Mouse (Mus musculus): Measurements from ENCODE around the gene Tgm5.
"Not testable (repeated sequence)": the region's sequence is repeated elsewhere in the genome, so short reads cannot be mapped to it uniquely, and the experiment has no call there.

Tgm5 gene

GRCm38 (mm10) chr2:121041098-121041497, 44.5 kb downstream of the Tgm5 start:
- DNase-seq (ENCODE audit: low read depth, low spot score) = peak; percentile 57

- DNase-seq (ENCODE audit: low read depth, low spot score) = no peak
Measured at GRCm38 (mm10) chr2:121039382-121039781, 46.3 kb downstream of the Tgm5 start.

GRCm38 (mm10) chr2:121038851-121039250, 46.8 kb downstream of the Tgm5 start:
- DNase-seq (ENCODE audit: low read depth, low spot score) = not testable (repeated sequence)

DNA sequence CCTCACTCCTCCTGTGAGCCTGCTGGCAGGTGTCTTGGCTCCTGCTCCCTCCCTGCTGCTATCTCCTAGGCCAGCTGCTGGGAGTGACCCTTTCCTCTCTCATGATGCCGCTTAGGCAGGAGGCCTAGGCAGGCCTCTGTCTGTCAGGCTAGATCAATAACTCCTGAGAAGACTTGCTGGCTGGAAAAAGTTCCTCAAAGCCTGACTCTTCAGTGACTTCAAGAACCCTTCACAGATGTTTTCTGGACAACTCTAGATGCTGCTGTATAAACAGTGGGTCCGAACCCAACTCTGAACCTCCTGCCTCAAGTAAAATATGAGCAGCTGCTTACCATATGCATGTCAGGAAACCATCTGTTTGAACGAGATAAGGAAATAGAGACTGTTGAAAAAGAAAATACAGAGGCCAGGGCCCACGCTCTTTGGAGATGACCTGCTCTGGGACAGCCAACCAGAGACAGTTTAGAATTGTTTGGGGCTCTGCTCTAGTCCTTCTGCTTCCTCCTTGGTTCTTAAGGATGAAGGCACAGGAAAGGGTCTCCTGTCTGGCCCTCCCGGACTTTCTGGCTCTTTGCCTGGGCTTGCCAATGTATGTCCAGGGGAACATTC, 48.8 kb downstream of the Tgm5 start, which contains the start of gene Epb42:
Epb42 (minus strand) TSS at position 340 of the 609 bp plus-strand sequence.
- DNase-seq (ENCODE audit: low read depth, low spot score) = no peak

- DNase-seq (ENCODE audit: low read depth, low spot score) = no peak
Measured at GRCm38 (mm10) chr2:121022918-121023317, 62.7 kb downstream of the Tgm5 start.

DNA sequence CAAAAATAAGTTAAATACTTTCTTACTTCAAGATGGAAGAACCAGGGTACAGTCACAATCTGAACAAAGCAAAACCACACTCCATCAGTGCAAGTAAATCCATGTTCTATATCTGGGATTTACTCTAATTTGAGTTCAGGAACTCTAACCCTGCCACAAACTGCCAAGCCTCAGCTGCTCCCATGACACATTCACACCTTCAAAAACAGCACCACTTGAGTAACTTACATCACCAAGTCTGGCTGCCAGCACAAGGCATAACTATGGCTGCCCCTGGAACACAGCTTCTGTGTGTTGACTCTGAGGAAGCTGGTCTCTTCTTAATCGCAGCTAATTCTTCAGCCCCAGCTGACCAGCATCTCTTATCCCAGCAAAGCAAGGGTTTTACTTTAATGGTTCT, 68.5 kb downstream of the Tgm5 start:
- no peak for DNase-seq (ENCODE audit: low read depth, low spot score)

- DNase-seq (ENCODE audit: low read depth, low spot score) = no peak
Measured at GRCm38 (mm10) chr2:121016226-121016625, 69.4 kb downstream of the Tgm5 start.

DNA sequence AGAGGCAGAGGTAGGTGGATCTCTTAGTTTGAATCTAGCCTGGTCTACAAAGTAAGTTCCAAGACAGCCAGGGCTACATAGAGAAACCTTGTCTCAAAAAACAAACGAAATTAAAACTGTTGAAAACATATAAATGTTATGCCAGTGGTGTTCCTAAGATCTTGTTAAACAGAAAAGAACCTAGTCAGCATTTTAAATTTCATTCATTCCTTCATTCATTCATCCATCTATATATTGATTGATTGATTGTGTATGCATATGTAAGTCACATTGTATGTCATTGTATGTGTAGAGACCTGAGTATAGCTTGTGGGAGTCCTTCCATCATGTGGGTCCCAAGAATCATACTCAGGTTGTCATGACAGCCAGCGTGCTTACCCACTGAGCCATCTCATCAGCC, 70.1 kb downstream of the Tgm5 start:
- no peak for DNase-seq (ENCODE audit: low read depth, low spot score)

DNA sequence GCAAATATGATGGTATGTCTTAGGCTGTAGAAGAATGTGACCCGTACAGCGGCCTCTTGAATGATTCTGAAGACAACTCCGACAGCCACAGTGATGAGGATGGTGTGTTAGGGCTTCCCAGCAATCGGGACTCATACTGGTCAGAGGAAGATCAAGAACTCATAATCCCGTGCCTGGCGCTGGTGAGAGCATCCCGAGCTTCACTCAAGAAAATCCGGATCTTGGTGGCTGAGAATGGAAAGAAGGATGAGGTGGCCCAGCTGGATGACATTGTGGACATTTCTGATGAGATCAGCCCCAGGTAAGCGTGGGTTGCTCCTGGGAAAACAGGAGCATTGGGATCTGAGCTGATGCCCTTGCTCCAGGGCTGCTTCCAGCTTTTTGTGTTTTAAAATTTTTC, 73.0 kb downstream of the Tgm5 start:
- no peak for DNase-seq (ENCODE audit: low read depth, low spot score)

DNA sequence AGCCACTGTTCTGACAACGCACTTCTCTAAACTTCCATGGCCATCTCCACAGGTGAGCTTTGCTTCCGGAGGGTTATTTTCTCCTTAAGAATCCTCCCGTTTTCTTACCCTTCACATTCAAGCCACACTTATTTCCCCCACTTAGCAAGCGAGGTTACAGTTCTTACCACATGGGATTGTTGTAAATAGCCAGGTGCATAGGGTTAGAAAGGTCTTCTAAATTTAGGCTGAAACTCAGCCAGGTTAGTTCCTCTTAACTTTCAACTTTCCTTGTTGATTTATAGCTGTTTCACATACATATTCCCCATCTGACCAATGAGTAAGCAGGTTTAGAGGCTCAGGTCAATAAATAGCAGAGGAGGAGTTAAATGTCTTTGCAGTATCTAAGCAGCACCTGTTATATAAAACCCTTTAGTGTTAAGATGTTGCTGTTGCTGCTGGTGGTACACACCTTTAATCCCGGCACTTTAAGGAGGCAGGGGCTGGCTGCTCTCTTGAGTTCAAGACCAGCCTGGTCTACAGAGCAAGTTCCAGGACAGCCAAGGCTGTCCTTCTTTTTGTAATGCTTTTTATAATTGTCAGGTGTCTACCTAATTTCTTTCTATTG, 76.5 kb downstream of the Tgm5 start:
- no peak for DNase-seq (ENCODE audit: low read depth, low spot score)

DNA sequence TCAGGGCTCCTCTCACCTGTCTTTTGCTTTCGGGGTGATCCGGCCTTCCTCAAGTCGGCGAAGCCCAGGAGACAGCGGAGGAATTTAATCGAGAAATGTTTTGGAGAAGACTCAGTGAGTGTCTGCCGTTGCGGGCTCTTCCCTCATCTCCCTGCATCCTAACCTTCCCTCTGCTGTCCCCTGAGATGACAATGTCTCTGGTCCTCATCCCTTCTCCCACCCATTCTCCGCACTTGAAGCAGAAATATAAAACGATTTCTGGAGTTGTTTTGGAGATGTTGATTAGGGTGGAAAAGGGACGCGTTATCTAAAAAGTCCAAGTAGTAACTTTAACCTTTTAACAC, 77.0 kb downstream of the Tgm5 start:
- no peak for DNase-seq (ENCODE audit: low read depth, low spot score)

GRCm38 (mm10) chr2:121007925-121008663, 77.5 kb downstream of the Tgm5 start, which contains the start of gene Ccndbp1:
TSS of gene Ccndbp1 (plus strand) at chr2:121008403.
- DNase-seq (ENCODE audit: low read depth, low spot score) = peak; percentile 95

DNA sequence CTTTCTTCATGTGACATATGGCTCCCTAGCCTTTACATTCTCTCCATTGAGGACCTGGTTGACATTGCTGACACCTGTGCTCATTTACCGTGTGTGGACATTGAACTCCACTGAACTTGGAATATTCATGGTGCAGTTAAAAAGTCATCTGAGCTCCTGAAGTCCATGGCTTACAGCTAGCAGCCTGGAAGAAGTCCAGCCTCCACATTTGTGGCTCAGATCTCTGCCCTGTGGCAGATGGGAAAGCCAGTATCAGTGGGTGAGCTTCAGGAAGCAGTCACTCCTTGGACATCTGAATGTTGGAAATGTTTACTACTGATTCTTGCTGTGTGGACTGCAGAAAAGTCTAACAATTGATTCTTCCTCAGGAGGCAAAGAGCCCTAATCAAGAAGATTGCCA, 78.7 kb downstream of the Tgm5 start:
- peak; percentile 1 for DNase-seq (ENCODE audit: low read depth, low spot score)

DNA sequence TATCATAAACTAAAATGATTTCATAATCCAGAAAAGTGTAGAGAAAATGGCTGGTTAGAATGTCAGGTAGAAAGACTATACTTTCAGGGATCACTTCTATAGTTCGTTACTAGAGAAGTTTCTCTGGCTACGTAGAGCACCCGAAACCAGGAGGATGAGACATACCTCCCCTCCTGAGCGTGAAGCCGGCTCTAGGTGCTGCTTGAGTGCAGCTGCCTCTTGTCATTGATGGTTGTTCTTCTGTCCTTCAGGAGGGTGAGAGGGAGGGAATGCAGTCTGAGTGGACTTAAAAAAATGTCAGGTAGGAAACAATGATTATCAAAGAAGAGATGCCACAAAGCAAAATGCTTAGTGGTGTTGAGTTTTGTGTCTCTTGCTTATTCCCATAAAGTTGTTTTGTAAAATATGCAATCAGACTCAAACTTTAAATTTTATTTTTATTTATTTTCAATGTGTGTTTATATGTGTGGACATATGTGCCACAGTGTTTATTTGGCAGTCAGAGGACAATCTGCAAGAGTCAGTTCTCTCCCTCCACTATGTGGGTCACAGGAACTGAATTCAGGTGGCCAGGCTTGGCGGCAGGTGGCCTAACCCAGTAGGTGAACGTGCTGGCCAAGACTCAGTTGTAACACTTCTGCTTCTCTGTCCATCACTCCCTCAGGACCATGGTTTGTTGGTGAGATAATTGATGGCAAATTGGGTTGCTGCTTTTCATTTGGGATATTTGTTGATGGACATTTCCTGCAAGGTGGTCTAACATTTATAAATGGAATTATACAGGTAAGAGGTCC, 81.4 kb downstream of the Tgm5 start:
- no peak for DNase-seq (ENCODE audit: low read depth, low spot score)

DNA sequence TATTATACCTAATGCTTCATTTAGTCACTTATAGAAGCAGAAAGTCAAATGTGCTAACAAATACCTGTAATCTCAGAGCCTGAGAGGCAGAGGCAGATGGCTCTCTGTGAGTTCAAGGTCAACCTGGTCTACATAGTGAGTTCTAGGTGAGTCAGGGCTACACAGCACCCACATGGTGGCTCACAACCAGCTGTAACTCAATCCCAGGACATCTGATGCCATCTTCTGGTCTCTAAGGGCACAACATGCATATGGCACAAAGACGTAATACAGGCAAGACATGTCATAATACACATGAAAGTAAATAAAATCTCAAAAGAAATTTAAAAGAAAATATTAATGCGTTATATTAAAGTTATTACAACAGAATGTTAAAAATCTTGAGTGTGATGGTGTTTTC, 82.1 kb downstream of the Tgm5 start:
- DNase-seq (ENCODE audit: low read depth, low spot score) = peak; percentile 38

DNA sequence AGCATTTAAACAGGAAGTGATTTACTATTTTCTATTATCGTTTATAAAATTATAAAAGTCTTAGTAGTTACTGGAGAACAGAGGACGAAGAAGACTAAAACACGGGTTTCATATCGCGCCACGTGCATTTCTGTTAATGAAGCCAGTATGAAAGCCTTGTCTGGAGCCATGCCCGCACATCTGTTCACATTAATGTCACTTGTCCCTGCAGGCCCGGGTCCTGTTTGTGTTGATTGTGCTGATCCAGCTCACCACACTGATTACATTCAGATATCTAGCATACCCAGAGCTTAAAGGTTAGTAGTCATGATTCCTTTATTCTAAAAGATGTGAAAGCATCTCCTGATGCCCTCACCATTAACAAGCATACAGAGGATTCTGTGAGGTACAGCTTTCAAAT, 86.8 kb downstream of the Tgm5 start:
- no peak for DNase-seq (ENCODE audit: low read depth, low spot score)

DNA sequence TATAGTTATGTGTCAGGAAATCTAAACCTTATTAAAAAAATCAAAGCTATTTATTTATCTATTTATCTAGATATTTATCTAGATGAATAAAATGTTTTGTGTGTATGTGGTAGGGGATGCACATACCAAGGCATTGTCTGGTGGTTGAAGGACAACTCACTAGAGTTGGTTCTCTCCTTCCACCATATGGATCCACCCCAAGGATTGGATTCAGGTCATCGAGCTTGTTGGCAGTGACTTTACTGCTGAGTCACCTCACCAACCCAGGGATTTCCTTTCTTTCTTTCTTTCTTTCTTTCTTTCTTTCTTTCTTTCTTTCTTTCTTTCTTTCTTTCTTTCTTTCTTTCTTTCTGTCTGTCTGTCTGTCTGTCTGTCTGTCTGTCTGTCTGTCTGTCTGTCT, 89.0 kb downstream of the Tgm5 start:
- DNase-seq (ENCODE audit: low read depth, low spot score) = not testable (repeated sequence)
